Mouse (Mus musculus) erythroid progenitor cell, adult 5-6 weeks (primary cell): ENCODE data around the gene 4931423N10Rik. TPM values are rescaled to one million over a fixed set of nuclear protein-coding genes. Genes with fewer than 3 reads are reported as not detected.
"Not testable (repeated sequence)": the region's sequence is repeated elsewhere in the genome, so short reads cannot be mapped to it uniquely, and the experiment has no call there.

Experiments
- ATAC-seq: replicated peaks from 2 replicates; pipeline ENCODE4 v1.8.0; 2016; ENCODE audit warnings: moderate number of reproducible peaks, mild to moderate bottlenecking, moderate TSS enrichment, inconsistent platforms; ENCODE audit not compliant: poor library complexity, low FRiP score, severe bottlenecking
- total RNA-seq, 2 experiments: library from RNA; stranded (forward) in 1 of 2; stranded (reverse) in 1 of 2; fragments of 150-400 nt in 1 of 2; fragments of 186-747, 209-891 nt in 1 of 2; gene quantifications; 2 replicates each; pipeline versions ENCODE4 v1.2.3 to v1.2.4; 2015 to 2017; ENCODE audit warnings: low replicate concordance in 2 of 2

The 4931423N10Rik gene
- total RNA-seq (2015; ENCODE audit: low replicate concordance), result not detected in 2 replicates
- total RNA-seq (2017; ENCODE audit: low replicate concordance), result not detected in 2 replicates

DNA sequence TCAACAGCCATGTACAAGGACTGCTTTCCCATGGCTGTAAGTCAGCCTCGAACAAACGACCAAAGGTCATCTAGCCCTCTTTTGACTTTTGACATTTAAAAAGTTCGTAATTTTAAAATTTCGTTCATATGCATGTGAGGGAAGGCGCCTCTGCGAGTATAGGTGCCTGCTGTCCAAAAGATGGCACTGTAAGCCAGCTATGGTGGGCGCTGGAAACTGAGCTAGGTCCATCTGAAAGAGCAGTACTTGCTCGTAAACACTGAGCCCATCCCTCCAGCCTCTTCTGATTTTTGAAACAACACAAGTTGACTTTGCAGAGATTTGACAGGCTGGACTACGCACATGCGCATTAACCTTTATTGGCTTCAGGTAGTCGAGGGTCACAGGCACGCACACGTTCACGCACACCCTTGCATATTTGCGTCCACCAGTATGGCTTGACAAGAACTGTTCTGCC lies at the start of gene 4931423N10Rik:
Gene 4931423N10Rik, plus strand, starts transcription at position 407 of the 457 bp plus-strand sequence.
- no peak for ATAC-seq

DNA sequence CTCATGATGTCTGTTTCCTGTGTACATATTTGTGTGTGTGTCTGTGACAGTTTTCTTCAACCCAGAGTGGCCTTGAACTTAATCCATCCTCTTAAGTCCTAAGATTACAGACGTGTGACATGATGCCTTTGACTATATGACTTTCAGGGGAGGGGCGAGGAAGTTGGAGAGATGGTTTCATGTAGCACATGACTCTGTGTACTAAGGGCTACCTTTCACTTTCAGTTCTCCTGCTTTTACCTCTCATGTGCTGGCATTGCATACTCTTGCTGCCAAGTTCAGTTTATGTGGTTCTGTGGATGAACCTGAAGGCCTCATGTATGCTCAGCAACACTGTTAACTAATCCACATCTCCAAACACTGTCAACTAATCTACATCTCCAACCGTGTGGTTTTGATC lies 35.0 kb upstream of the 4931423N10Rik start:
- ATAC-seq, result no peak

DNA sequence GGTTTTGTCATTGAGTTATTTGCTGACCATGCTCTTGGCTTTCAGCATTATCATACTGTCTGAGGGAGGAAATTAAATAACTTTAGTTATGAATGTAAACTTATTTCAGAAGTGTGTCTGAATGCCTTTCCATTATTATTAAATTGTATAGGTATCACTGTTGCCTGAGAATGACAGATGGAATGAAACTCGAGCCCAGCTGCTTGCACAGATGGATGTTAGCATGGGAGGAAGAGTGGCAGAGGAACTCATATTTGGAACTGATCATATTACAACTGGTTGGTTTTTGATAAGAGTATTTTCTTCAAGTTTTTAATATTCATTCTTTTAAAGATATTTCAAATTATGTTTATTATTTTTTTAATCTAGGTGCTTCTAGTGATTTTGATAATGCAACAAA lies 12.9 kb upstream of the 4931423N10Rik start:
- no peak for ATAC-seq

DNA sequence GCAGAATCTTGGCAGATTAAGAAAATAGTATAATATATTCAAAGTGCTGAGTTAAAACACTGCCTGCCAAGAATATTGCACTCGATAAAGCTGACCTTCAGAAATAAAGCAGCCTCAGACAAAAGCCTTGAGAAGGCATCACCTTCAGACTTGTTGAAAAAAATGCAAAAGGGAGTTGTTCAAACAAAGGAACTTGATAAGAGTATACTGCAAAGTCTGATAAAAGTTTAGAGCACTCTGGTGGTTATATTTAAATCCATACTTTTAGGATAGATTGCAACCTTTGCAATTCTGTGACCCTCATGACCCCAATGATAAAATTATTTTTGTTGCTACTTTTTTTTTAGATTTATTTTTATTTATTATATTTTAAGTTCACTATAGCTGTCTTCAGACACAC lies 6.2 kb upstream of the 4931423N10Rik start:
- no peak for ATAC-seq

DNA sequence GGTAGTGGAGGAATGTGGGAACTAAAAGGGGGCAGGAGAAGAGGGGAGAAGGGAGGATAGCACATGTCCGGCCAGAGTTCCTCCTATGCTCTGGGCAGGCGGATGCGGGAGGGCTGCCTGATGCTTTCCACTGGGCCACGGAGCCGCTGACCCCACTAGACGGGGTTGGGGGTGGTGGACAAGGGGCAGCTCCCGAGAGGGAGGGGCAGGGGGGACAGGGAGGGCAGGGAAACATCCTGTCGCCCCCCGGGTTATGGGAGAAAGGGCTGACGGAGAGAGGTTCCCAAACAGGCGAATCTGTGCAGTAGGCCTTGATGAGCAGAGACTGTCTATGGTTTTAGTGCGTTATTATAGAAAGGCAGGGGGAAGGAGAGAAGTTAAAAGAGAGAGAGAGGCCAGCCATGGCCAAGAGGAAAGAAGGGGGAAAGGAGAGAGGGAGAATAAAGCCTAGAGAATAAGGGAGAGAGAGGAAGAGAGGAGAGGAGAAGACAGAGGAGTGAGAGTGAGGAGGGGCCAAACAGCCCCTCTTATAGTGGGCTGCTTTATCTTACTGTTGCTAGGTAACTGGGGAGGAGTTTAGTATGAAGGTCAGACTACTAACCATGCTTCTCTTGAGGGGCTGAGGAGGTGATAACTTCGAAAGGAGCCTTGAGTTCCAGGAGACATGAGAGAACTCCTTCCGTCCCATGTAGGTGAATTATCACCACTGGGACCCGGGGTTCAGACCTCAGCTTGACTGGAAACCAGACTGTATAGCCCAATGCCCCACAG lies 4.2 kb upstream of the 4931423N10Rik start:
- no peak for ATAC-seq

DNA sequence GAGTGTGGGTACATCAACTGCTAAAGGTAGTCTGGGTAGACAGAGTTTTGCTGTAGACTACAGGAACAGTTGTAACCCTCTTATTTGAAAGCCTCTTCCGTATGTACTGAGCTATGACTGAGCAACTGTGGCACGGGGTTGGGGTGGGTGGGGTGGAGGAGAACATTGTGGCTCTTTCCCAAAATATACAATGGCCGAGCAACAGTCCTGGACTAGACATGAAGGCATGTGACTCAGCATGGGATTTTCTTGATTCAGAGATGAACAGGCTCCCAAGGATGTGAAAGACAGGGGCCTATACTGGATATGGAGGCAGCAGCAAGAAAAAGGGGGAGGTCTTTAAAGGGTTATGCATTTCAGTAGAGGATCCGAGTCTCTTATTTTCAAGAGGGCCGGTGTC lies 6.4 kb downstream of the 4931423N10Rik start:
- no peak for ATAC-seq

DNA sequence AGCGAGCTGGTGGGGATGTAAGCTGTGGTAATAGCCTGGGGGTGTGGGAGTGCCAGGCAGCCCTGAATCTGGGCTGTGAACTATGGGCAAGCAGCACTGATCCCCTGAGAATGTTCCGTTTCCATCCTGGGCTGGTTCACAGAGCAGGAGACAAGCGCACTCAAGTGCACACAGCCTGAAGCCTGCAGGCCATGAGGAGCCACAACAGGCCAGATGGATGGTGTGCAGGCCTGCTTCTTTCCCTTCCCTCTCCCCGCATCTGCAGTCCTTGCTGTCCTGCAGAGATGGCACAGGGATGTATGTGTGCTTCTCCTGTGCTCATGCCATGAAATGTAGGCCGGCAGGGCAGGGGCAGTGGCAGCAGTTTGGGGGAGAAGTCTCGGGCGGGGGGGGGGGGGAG lies 17.9 kb downstream of the 4931423N10Rik start:
- no peak for ATAC-seq

DNA sequence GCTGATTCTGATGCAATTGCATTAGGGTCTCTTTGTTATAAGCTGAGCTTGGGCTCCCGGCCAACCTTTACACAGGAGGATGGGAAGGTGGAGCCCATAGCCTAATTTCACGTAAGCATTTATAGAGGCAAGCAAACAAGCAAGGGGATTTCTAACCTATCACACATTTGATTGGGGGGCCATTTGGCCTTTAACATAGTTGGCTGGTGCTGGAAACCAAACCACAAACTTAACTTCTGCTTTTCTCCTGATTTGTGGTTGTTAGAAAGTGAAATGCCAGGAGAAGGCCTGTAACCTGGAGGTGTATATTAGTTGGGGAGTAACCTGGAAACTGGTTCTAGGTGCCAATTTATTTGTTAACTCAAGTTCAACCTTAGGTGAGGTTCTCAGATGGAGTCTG lies 21.2 kb downstream of the 4931423N10Rik start:
- ATAC-seq, result no peak

DNA sequence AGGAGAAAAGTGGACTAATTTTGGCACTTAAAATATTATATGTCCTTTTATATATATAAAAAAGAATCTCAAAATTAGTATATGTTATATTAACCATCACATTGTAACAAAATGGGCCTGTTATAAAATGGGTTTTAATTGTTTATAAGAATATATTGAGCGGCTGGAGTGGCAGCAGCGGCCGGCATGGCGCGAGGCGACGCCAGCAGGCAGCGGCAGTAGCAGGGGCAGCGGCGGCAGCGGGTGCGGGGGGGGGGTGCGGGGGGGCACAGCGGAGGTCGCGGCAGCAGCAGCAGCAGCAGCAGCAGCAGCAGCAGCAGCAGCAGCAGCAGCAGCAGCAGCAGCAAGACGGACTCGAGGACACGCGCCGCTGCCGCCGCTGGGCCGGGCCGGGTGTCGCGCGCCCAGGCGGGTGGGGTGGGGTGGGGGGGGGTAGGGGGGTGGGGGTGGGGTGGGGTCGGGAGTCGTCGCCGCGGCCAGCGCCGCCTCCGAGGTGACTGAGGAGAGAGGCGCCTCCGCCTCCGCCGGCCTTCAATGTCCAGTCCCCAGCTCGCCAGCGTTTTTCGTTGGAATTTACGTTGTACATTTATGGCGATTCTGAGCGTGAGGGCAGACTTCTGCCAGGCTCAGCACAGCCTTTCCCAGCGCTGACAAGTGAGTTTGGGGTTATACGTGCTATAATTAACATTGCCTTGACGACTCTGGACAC lies 26.9 kb downstream of the 4931423N10Rik start:
- no peak for ATAC-seq

DNA sequence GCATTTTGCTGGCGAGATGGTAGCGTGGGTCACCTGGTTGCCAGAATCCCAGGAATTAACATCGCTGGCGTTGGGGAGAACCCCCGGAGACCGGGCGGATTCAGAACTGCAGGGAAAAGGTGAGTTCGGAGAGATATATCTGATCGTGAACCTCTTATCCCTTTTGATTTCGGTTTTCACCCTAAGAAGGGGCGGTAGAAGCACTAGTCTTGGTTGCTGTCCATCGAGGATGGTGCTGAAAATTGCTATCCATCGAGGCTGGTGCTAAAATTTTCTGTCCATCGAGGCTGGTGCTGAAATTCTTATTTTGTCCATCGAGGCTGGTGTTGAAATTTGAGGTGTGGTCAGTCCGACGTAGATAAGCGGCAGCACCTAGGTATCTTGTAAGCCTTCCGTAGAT lies 83.7 kb downstream of the 4931423N10Rik start:
- ATAC-seq, result not testable (repeated sequence)

DNA sequence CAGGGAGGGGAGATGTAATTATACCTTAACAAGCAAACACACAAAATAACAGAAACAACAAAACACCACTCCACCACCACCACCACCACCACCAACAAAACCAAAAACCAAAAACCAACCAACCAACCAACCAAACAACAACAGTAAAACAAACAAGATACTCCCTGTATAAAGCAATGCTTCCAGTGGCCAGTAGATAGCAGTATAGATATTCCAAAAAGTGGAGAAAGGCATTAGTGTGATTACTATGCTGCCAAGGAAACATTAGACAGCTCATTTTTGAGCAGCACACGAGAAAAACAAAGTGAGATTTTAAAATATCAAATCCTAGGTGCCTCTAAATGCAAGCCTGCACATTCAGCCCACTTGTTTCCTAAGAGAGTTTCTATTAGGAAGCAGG lies 107.6 kb downstream of the 4931423N10Rik start:
- ATAC-seq, result no peak

Other genes with a start within 250 kb of the 4931423N10Rik start
- 75.9 and 81.4 TPM in 2 replicates for gene Abi1, start 167.2 kb upstream of the 4931423N10Rik start, total RNA-seq (2015; ENCODE audit: low replicate concordance)
- 57.6 and 59.4 TPM in 2 replicates for gene Abi1, start 167.2 kb upstream of the 4931423N10Rik start, total RNA-seq (2017; ENCODE audit: low replicate concordance)
- gene Acbd5, start 139.3 kb upstream of the 4931423N10Rik start, total RNA-seq (2015; ENCODE audit: low replicate concordance), result 13.3 and 21.8 TPM in 2 replicates
- 33.2 and 37.1 TPM in 2 replicates for gene Acbd5, start 139.3 kb upstream of the 4931423N10Rik start, total RNA-seq (2017; ENCODE audit: low replicate concordance)
- gene Mastl, start 51.5 kb upstream of the 4931423N10Rik start, total RNA-seq (2015; ENCODE audit: low replicate concordance), result 34.2 and 43.2 TPM in 2 replicates
- gene Mastl, start 51.5 kb upstream of the 4931423N10Rik start, total RNA-seq (2017; ENCODE audit: low replicate concordance), result 31.9 and 33.0 TPM in 2 replicates
- 64.5 and 75.0 TPM in 2 replicates for gene Yme1l1, start 51.1 kb upstream of the 4931423N10Rik start, total RNA-seq (2015; ENCODE audit: low replicate concordance)
- gene Yme1l1, start 51.1 kb upstream of the 4931423N10Rik start, total RNA-seq (2017; ENCODE audit: low replicate concordance), result 91.8 and 116 TPM in 2 replicates
- gene Nxph2, start 113.8 kb downstream of the 4931423N10Rik start, total RNA-seq (2015; ENCODE audit: low replicate concordance), result not detected in 2 replicates
- gene Nxph2, start 113.8 kb downstream of the 4931423N10Rik start, total RNA-seq (2017; ENCODE audit: low replicate concordance), result not detected in 2 replicates